Comparison of ENCODE assay signal across 17 mouse cellular contexts in genomic region chr10:65215206-65215605, GRCm38 (mm10).
A peak's percentile ranks its signal among the peaks of the same experiment; 100 is the strongest.
DNase-seq lines count a peak whose midpoint lies in the region.
"Had no signal": no experiment of that assay in that cellular context is flagged by ENCODE, and none has a peak within 500 bp of the region (broad histone marks: within the 10 kb centered on the region; RNA-seq: fewer than 3 reads in every experiment).

No protein-coding gene starts in this region.

- peak; percentile 24 to 46 for DNase-seq in frontal cortex, adult 2 months (ENCODE audit: extremely low spot score in 1 of 2, low spot score in 1 of 2)
- no peak for DNase-seq in frontal cortex, postnatal 25 days (ENCODE audit: low spot score in 2 of 2)
- peak; percentile 14 to 26 for DNase-seq in right cerebral cortex, adult 2 months (ENCODE audit: low spot score in 2 of 2)
- DNase-seq in right cerebral cortex, postnatal 10 days (ENCODE audit: low spot score in 2 of 2), result no peak
- peak; percentile 64 for DNase-seq in brain, adult 2 months (ENCODE audit: low read depth, low spot score)
- DNase-seq in telencephalon, adult 2 months (ENCODE audit: low read depth, low spot score), result peak; percentile 59
- DNase-seq in adrenal gland, postnatal 10 days, result no peak
- DNase-seq in heart, adult 9 months (ENCODE audit: low spot score in 2 of 2), result no peak
- DNase-seq: adrenal gland, adult 2 months; adrenal gland, postnatal 36 days; cerebellum, adult 11-12 months; cerebellum, adult 9-10 months; cerebellum, postnatal 25 days; forebrain, postnatal 0 days; gastrocnemius, postnatal 25 days; heart, postnatal 10 days; heart, postnatal 4 days had no signal

Comparison
In these comparisons a context has a peak if more than half of its experiments do, and no peak if none do; other contexts are left out.
1. DNase-seq: peak in frontal cortex, adult 2 months (2 of 2), right cerebral cortex, adult 2 months (2 of 2), brain, adult 2 months (single experiment) and telencephalon, adult 2 months (single experiment); none in frontal cortex, postnatal 25 days (0 of 2), right cerebral cortex, postnatal 10 days (0 of 2), adrenal gland, postnatal 10 days (single experiment) and heart, adult 9 months (0 of 2).